Mouse (Mus musculus) gastrocnemius, adult 18-20 months (tissue): ENCODE data around the gene Ankrd33. TPM values are rescaled to one million over a fixed set of nuclear protein-coding genes. Genes with fewer than 3 reads are reported as not detected.

Source experiments
- DNase-seq: peaks from one replicate; pipeline ENCODE4 v3.0.0; 2021; ENCODE audit warnings: low spot score
- total RNA-seq, 2 experiments: library from RNA; stranded (reverse); gene quantifications; 2 replicates each; pipeline ENCODE4 v1.2.3; 2021

Gene Ankrd33
- total RNA-seq, 2 experiments from 2014 or later = not detected

DNA sequence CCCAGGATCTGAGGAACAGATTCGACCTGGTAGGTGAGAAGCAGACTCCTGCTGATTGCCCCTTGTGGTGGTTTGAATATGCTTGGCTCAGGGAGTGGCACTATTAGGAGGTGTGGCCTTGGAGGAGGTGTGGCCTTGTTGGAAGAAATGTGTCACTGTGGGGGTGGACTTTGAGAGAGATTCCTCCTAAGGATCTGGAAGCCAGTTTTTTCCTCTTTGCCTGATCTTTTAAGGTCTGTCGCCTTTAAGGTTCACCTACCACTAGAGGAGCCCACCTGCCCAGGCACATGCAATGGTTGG, 6.7 kb downstream of the Ankrd33 start:
- no peak for DNase-seq

DNA sequence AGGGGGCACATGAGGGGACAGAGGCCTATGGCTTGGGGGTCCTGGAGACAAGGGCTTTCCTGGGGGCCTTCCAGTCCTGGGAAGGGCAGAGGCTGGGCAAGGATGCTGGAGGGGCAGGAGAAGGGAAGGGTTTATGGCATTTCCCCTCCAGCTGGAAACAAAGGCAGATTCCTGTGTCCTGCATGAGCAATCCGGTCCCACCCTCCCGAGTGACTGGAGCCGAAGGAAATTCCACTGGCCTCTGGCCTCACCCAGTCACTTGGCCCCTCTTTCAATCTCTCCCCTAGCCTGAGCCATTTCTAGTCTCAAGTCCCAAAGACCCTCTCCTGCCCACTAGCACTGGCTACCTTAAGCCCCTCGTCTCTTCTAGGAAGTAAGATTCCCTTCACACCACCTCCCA, 7.6 kb downstream of the Ankrd33 start:
- DNase-seq = peak; percentile 36

GRCm38 (mm10) chr15:101125561-101125960, 10.0 kb downstream of the Ankrd33 start:
- no peak for DNase-seq

DNA sequence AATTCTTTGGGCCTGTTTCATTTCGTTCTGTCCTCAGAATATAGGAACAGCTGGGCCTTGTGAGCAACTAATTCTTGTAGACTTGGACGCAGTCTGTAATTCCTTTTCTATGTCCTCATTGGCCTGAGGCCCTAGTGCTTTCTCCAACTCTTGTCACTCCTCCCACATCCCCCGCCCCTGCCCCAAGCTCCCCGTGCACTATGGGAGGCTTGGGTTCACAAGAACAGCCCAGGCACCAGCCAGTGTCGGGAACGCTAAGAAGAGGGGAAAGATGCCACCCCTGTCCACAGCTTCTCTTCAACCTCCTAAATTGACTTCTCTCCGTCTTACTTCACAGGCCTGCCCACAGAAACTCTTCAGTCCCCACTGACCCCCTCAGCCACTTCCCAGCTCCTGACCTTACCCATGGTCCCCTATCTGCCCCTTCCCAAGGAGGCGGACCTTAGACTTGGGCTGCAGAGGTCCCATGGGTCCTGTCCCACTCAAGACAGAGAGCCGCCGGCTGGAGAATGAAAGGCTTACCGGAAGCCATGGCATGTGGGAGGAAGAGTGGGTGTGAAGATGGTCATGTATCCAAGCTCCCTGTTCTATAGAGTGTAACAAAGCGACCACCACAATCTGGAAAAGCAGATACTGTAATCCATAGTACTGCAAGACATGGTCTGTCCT, 11.5 kb downstream of the Ankrd33 start:
- peak; percentile 63 for DNase-seq

DNA sequence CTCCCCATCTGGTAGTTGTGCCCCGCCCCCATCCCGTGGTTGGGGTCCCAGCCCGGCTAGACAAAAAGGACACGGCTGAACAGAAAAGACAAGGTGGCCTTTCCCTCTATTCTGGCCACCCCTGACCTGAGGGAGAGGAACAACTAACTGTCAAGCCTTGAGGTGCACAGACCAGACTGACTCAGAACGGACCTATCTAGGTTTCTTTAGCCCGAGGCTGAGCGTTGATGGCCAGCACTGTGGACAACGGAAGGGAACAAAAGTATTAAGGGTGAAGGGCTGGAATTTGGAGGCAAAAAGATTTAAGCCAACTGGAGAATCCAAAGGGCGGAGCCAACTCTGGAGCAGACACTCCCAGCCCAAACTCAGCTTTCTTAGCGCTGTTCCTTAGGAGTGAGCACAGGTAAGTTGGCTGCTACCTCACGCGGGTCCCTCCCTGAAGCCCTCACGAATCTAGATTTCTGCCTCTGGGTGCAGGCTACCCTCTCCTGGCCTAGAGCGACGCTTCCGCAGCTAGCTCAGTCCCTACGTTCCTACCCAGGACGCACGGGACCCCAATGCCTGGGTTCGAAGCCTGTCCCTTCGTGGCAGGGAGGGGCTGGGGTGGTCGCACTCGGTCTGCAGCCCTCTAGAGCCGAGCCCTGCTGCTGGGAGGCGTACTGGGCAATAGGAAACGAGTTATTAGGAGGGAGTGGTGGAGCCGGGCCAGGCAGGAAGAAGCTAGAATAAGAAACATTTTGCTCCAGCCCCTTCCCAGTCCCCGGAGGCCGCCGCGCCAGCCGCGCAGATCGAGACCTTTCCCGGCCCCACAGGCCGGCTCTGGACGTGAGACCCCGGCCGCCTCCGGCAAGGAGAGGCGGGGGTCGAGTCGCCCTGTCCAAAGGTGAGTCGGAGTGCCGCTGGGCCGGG, 12.9 kb downstream of the Ankrd33 start, which contains the start of gene Acvrl1:
Gene Acvrl1, plus strand, starts transcription at position 342 of the 909 bp plus-strand sequence.
- DNase-seq = peak; percentile 62

- DNase-seq = no peak
Observed at GRCm38 (mm10) chr15:101129412-101129811, 13.9 kb downstream of the Ankrd33 start.

GRCm38 (mm10) chr15:101131498-101131897, 15.9 kb downstream of the Ankrd33 start:
- DNase-seq = no peak

DNA sequence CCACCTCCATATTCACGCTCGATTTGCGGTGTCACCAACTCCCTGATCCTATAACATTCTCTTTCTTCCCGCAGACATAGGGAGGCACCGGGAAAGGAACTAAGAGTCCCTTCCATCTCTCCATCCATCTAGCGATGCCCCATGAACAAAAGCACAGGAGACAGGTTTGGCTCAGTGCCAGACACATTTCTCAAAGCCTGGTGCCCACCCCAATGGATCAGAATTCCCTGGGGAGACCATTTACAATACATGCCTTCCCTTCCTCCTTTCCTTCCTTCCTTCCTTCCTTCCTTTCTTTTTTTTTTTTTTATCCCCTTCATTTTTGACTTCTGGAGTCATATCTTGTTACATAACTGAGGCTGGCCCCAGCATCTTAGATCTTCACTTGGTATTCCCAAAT, 16.5 kb downstream of the Ankrd33 start:
- no peak for DNase-seq

- no peak for DNase-seq
Observed at GRCm38 (mm10) chr15:101132761-101133160, 17.2 kb downstream of the Ankrd33 start.

- DNase-seq = peak; percentile 34
Observed at GRCm38 (mm10) chr15:101133993-101134704, 18.6 kb downstream of the Ankrd33 start.

- DNase-seq = no peak
Observed at GRCm38 (mm10) chr15:101135405-101135804, 19.9 kb downstream of the Ankrd33 start.

DNA sequence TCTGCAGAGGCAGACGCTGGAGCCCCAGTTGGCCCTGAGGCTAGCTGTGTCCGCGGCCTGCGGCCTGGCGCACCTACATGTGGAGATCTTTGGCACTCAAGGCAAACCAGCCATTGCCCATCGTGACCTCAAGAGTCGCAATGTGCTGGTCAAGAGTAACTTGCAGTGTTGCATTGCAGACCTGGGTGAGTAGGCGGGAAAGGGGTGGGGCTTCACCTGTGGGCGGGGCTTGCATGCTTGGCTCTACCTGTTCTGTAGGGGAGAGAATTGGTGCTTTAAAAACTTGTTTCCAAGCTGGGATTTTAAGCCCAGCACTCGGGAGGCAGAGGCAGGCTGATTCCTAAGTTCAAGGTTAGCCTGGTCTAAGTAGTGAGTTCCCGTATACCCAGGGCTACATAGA, 21.9 kb downstream of the Ankrd33 start:
- no peak for DNase-seq

DNA sequence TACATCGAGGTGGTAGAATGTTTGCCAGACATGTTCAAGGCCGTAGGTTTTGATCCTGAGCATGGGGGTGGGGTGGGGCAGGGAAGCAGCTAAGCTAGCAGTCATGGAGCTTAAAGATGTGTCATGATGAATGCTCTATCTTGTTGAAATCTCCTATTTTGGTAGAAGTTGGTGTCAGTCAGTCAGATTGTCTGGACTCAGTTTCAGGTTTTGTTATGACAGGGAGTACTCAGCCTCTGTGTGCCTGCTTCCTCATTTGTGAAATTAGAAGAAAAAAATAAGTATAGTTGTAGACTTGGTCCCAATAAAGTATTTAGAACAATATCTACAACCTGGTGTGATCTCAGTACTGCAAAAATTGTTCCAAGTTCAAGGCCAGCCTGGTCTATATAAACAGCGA, 23.1 kb downstream of the Ankrd33 start:
- no peak for DNase-seq

- peak; percentile 75 for DNase-seq
Observed at GRCm38 (mm10) chr15:101139885-101140284, 24.3 kb downstream of the Ankrd33 start.

GRCm38 (mm10) chr15:101140587-101140986, 25.0 kb downstream of the Ankrd33 start:
- DNase-seq = no peak

DNA sequence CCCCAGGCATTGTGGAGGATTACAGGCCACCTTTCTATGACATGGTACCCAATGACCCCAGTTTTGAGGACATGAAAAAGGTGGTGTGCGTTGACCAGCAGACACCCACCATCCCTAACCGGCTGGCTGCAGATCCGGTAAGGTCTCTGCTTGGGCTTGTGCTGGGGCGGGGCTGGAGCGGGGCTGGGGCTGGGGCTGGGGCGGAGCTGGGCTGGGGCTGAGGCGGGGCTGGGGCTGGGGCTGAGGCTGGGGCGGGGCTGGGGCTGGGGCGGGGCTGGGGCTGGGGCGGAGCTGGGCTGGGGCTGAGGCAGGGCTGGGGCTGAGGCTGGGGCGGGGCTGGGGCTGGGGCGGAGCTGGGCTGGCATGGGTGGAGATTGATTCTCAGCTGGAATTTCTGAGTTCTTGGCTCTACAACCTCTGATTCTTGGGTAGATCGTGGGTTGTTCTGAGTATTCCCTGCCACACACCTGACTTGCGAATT, 25.5 kb downstream of the Ankrd33 start:
- peak; percentile 53 for DNase-seq

DNA sequence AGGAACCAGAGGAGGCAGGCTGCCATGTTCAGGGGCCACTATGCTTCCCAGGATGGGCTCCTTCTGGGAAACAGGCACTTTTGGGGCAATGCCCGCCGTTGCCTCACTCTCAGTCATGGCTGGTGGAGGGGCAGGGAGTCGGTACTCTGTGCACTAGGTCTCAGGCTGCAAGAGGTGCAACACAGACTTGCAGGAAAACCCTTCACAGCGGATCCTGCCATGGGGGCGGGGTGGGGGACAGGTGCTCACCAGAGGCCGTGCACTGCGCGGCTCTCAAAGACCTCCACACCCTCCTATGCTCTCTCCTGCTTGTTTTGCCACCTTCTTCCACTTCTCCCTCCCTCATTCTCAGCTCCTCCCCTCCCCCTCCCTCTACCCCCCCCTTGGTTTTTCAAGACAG, 27.1 kb downstream of the Ankrd33 start:
- DNase-seq = peak; percentile 32

- DNase-seq = peak; percentile 92
Observed at GRCm38 (mm10) chr15:101143494-101143893, 27.9 kb downstream of the Ankrd33 start.

DNA sequence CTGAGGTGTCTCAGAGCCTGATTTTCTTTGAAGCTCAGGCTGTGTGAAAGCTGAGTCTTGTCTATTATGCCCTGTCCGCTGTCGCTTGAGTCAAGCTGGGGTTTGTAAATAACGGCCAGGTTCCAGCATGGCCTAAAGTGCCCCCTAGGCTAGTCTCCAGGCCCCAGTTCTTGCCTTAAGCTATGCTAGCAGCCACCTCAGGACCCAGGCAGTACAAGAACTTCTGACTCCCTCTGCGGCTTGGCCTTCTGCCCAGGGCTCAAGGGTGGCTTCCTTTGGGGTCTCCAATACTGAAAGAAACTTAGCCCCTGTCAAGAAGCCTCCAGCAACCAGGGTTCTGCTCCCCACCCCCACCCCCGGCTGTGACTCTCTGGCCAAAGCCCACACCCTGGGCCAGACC, 28.6 kb downstream of the Ankrd33 start:
- DNase-seq = no peak

- no peak for DNase-seq
Observed at GRCm38 (mm10) chr15:101144779-101145178, 29.2 kb downstream of the Ankrd33 start.

DNA sequence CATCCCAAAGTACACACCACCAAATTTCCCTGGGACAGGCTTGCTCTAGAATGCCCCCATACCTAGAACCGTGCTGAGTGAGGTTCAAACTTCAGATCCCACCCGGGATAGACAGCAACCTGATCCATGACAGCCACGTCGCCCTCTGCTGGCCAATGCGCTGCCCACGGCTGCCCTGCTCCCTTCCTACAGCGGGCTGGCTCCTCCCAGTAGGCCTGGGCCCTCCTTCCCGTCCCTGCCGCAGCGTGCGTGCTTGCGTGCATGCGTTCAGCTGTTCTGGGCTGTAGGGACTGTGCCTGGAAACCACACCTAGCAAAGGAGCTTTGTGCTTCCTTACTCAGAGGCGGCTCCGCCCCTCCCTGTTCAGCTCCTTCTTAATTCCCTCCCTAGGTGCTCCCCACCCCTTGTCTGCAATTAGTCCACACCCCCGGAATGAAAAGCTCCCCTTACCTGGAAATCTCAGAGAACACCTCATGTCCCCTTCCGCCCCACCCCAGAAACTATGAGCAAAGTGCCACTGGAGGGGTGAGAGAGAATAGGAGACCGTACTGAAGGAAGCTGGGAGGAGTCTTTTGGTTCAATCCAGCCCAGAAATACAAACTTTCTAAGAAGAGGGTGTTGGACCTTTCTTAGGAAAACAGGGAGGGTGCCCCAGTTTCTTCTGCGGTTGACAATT, 30.0 kb downstream of the Ankrd33 start:
- DNase-seq = peak; percentile 98
